Mouse (Mus musculus): ENCODE measurements around the gene Sval1. TPM values are rescaled to one million over a fixed set of nuclear protein-coding genes. Genes with fewer than 3 reads are reported as not detected.

Gene Sval1
- polyA plus RNA-seq (2011; ENCODE audit: insufficient read length, low read depth, missing spikeins): not detected in 2 replicates

GRCm38 (mm10) chr6:41951330-41951729 lies at the start of gene Sval1:
TSS of gene Sval1 (plus strand) at chr6:41951630.
- TF ChIP-seq CTCF (IDR thresholded peaks at IDR 0.05; ENCODE audit: borderline replicate concordance, insufficient read depth, low read length): no peak
- TF ChIP-seq POLR2A (IDR thresholded peaks at IDR 0.05; ENCODE audit: low read depth, low read length): no peak
- Histone ChIP-seq H3K27ac (ENCODE audit: insufficient read depth, low read length) (no peak within 1 kb of the TSS), H3K4me1 (ENCODE audit: control insufficient read depth, insufficient read depth, low read length) (no peaks in the 10 kb centered on the region), H3K4me3 (ENCODE audit: insufficient read depth, low read length) (no peak within 1 kb of the TSS)

- no peak overlapping the region for H3K27ac ChIP-seq (ENCODE audit: insufficient read depth, low read length)
- no peaks in the 10 kb centered on the region for H3K4me1 ChIP-seq (ENCODE audit: control insufficient read depth, insufficient read depth, low read length)
- no peak overlapping the region for H3K4me3 ChIP-seq (ENCODE audit: insufficient read depth, low read length)
- no peak for TF ChIP-seq POLR2A (IDR thresholded peaks at IDR 0.05; ENCODE audit: low read depth, low read length)
- no peak for TF ChIP-seq CTCF (IDR thresholded peaks at IDR 0.05; ENCODE audit: borderline replicate concordance, insufficient read depth, low read length)
Measured at GRCm38 (mm10) chr6:41911625-41912024, 39.8 kb upstream of the Sval1 start.

GRCm38 (mm10) chr6:41914883-41915282 lies 36.5 kb upstream of the Sval1 start:
- Histone ChIP-seq H3K4me3 (ENCODE audit: insufficient read depth, low read length) (no peak overlapping the region), H3K27ac (ENCODE audit: insufficient read depth, low read length) (no peak overlapping the region), H3K4me1 (ENCODE audit: control insufficient read depth, insufficient read depth, low read length) (no peaks in the 10 kb centered on the region)
- no peak for TF ChIP-seq POLR2A (IDR thresholded peaks at IDR 0.05; ENCODE audit: low read depth, low read length)
- no peak for TF ChIP-seq CTCF (IDR thresholded peaks at IDR 0.05; ENCODE audit: borderline replicate concordance, insufficient read depth, low read length)

GRCm38 (mm10) chr6:41967840-41968239 lies 16.4 kb downstream of the Sval1 start, which contains the start of gene Sval3:
TSS of gene Sval3 (plus strand) at chr6:41968140.
- no peak within 1 kb of the TSS for H3K27ac ChIP-seq (ENCODE audit: insufficient read depth, low read length)
- H3K4me1 ChIP-seq (ENCODE audit: control insufficient read depth, insufficient read depth, low read length): no peaks in the 10 kb centered on the region
- H3K4me3 ChIP-seq (ENCODE audit: insufficient read depth, low read length): no peak within 1 kb of the TSS
- no peak for TF ChIP-seq CTCF (IDR thresholded peaks at IDR 0.05; ENCODE audit: borderline replicate concordance, insufficient read depth, low read length)
- no peak for TF ChIP-seq POLR2A (IDR thresholded peaks at IDR 0.05; ENCODE audit: low read depth, low read length)

Other genes starting within 250 kb of the Sval1 start
- not detected in 2 replicates for gene Kel, start 247.3 kb upstream of the Sval1 start, polyA plus RNA-seq (2011; ENCODE audit: insufficient read length, low read depth, missing spikeins)
- not detected in 2 replicates for gene Olfr459, start 176.5 kb upstream of the Sval1 start, polyA plus RNA-seq (2011; ENCODE audit: insufficient read length, low read depth, missing spikeins)
- gene Pip, start 104.1 kb upstream of the Sval1 start, polyA plus RNA-seq (2011; ENCODE audit: insufficient read length, low read depth, missing spikeins): not detected in 2 replicates
- gene Sval2, start 98.6 kb upstream of the Sval1 start, polyA plus RNA-seq (2011; ENCODE audit: insufficient read length, low read depth, missing spikeins): not detected in 2 replicates
- not detected in 2 replicates for gene Sval3, start 16.5 kb downstream of the Sval1 start, polyA plus RNA-seq (2011; ENCODE audit: insufficient read length, low read depth, missing spikeins)
- not detected in 2 replicates for gene Sva, start 86.8 kb downstream of the Sval1 start, polyA plus RNA-seq (2011; ENCODE audit: insufficient read length, low read depth, missing spikeins)
- not detected in 2 replicates for gene Tas2r139, start 189.3 kb downstream of the Sval1 start, polyA plus RNA-seq (2011; ENCODE audit: insufficient read length, low read depth, missing spikeins)